Mouse (Mus musculus) lung, postnatal 0 days (tissue): ENCODE measurements at regions not wholly inside any gene's neighbourhood (a gene's known extent, or its start where the extent isn't known, plus 50 kb on each side); places are given as distances from the start of the nearest gene placed in this dataset.

ENCODE experiments used
- ATAC-seq: fragments of 200-750 bp; cut with Nextera tagmentation; 2 replicates; pipeline ENCODE4 v1.8.0; 2017; ENCODE audit warnings: moderate library complexity
- DNase-seq: peaks from one replicate; pipeline ENCODE4 v3.0.0-alpha.2; 2016; ENCODE audit warnings: low spot score
- H3K27ac ChIP-seq: fragments of 300-500 bp; sonication (generic); 2 replicates; pipeline ENCODE4 v1.5.1; 2014; ENCODE audit warnings: antibody characterized with exemption, mild to moderate bottlenecking, low read length, mixed read lengths
- H3K27me3 ChIP-seq: fragments of 300-500 bp; sonication (generic); replicated peaks from 2 replicates; pipeline ENCODE4 v1.6.1; 2014; ENCODE audit warnings: low read length, mixed read lengths; ENCODE audit not compliant: insufficient read depth
- H3K36me3 ChIP-seq: fragments of 300-500 bp; sonication (generic); 2 replicates; pipeline ENCODE4 v1.6.1; 2014; ENCODE audit warnings: low read length, mixed read lengths; ENCODE audit not compliant: insufficient read depth
- H3K4me1 ChIP-seq: fragments of 300-500 bp; sonication (generic); 2 replicates; pipeline ENCODE4 v1.6.1; 2014; ENCODE audit warnings: antibody characterized with exemption, low read depth, low read length, mixed read lengths; ENCODE audit not compliant: insufficient read depth
- H3K4me2 ChIP-seq: fragments of 300-500 bp; sonication (generic); replicated peaks from 2 replicates; pipeline ENCODE4 v1.6.1; 2014; ENCODE audit warnings: low read depth, mild to moderate bottlenecking, low read length, moderate library complexity, mixed read lengths
- H3K4me3 ChIP-seq: fragments of 300-500 bp; sonication (generic); 2 replicates; pipeline ENCODE4 v1.5.1; 2014; ENCODE audit warnings: low read depth, low read length
- H3K9ac ChIP-seq: fragments of 300-500 bp; sonication (generic); replicated peaks from 2 replicates; pipeline ENCODE4 v1.6.1; 2014; ENCODE audit warnings: low read depth, mild to moderate bottlenecking
- H3K9me3 ChIP-seq: fragments of 300-500 bp; sonication (generic); 2 replicates; pipeline ENCODE4 v1.6.1; 2016; ENCODE audit warnings: low read length, mixed read lengths
- CTCF ChIP-seq: IDR thresholded peaks from 2 replicates; pipeline ENCODE4 v1.5.1; 2016; ENCODE audit warnings: antibody characterized with exemption, mild to moderate bottlenecking
- EP300 ChIP-seq: IDR thresholded peaks from 2 replicates; pipeline ENCODE4 v1.6.1; 2016; ENCODE audit warnings: antibody characterized with exemption, mild to moderate bottlenecking, control low read depth
- WGBS: fragments of 180-500 bp; shearing (Covaris S2); extraction: QIAGEN DNeasy Blood & Tissue Kit; methylation state at CpG from one replicate; pipeline ENCODE4 v1.1.7; 2014; 5-methylcytosine and 5-hydroxymethylcytosine counted together

- Histone ChIP-seq H3K36me3 (no peaks in the 10 kb centered on the region), H3K4me3 (no peak overlapping the region), H3K4me1 (no peaks in the 10 kb centered on the region), H3K27me3 (no peaks in the 10 kb centered on the region), H3K27ac (no peak overlapping the region), H3K9me3 (no peaks in the 10 kb centered on the region), H3K4me2 (no peak overlapping the region), H3K9ac (no peak overlapping the region)
- TF ChIP-seq EP300 = peak; percentile 68
- TF ChIP-seq CTCF = no peak
- no peak for ATAC-seq
- WGBS = 58% methylated on average over 1 of the region's 1 CpGs
- DNase-seq = peak; percentile 67
These were observed 291.5 kb downstream of the Tshz3 start for GRCm38 (mm10) chr7:36989380-36989779.

- 64% methylated on average over 5 of the region's 5 CpGs for WGBS
- H3K4me1 ChIP-seq = no peaks in the 10 kb centered on the region
- DNase-seq = peak; percentile 42
These were observed 306.7 kb downstream of the Tshz3 start for GRCm38 (mm10) chr7:37004601-37005000.

GRCm38 (mm10) chr7:37005701-37006100 lies 307.8 kb downstream of the Tshz3 start:
- no peaks in the 10 kb centered on the region for H3K36me3 ChIP-seq
- H3K4me2 ChIP-seq = no peak overlapping the region
- H3K4me1 ChIP-seq = no peaks in the 10 kb centered on the region
- no peak overlapping the region for H3K4me3 ChIP-seq
- no peaks in the 10 kb centered on the region for H3K9me3 ChIP-seq
- DNase-seq = no peak
- TF ChIP-seq CTCF (peak; percentile 20; the same call in 1 of the 2 replicates), EP300 (no peak)
- no peaks in the 10 kb centered on the region for H3K27me3 ChIP-seq
- 91% methylated on average over 2 of the region's 2 CpGs for WGBS
- no peak for ATAC-seq
- H3K27ac ChIP-seq = no peak overlapping the region
- H3K9ac ChIP-seq = no peak overlapping the region

More at GRCm38 (mm10) chr7:37004601-37005000, 306.7 kb downstream of the Tshz3 start:
- Histone ChIP-seq H3K4me2 (no peak overlapping the region), H3K9ac (no peak overlapping the region), H3K36me3 (no peaks in the 10 kb centered on the region), H3K4me3 (no peak overlapping the region), H3K27me3 (no peaks in the 10 kb centered on the region), H3K9me3 (no peaks in the 10 kb centered on the region), H3K27ac (no peak overlapping the region)
- ATAC-seq = no peak
- no peak for TF ChIP-seq CTCF
- TF ChIP-seq EP300 = no peak

GRCm38 (mm10) chr7:37006921-37007320 lies 309.0 kb downstream of the Tshz3 start:
- ATAC-seq (no peak), DNase-seq (peak; percentile 28)
- no peaks in the 10 kb centered on the region for H3K36me3 ChIP-seq
- no peaks in the 10 kb centered on the region for H3K27me3 ChIP-seq
- no peaks in the 10 kb centered on the region for H3K4me1 ChIP-seq
- no peak overlapping the region for H3K4me3 ChIP-seq
- H3K4me2 ChIP-seq = no peak overlapping the region
- TF ChIP-seq CTCF (no peak), EP300 (no peak)
- no peaks in the 10 kb centered on the region for H3K9me3 ChIP-seq
- no peak overlapping the region for H3K27ac ChIP-seq
- no peak overlapping the region for H3K9ac ChIP-seq
- WGBS = 56% methylated on average over 10 of the region's 10 CpGs

GRCm38 (mm10) chr7:37011180-37011754 lies 313.3 kb downstream of the Tshz3 start:
- H3K4me2 ChIP-seq = no peak overlapping the region
- H3K27me3 ChIP-seq = no peaks in the 10 kb centered on the region
- DNase-seq (peak; percentile 43), ATAC-seq (peak; percentile 61)
- no peaks in the 10 kb centered on the region for H3K9me3 ChIP-seq
- WGBS = 31% methylated on average over 6 of the region's 6 CpGs
- no peak overlapping the region for H3K9ac ChIP-seq
- H3K27ac ChIP-seq = peak overlapping the region; percentile 32; the same call in 1 of the 2 replicates
- H3K4me3 ChIP-seq = no peak overlapping the region
- TF ChIP-seq EP300 = peak; percentile 51
- no peak for TF ChIP-seq CTCF
- H3K4me1 ChIP-seq = no peaks in the 10 kb centered on the region
- H3K36me3 ChIP-seq = no peaks in the 10 kb centered on the region

- Histone ChIP-seq H3K4me1 (no peaks in the 10 kb centered on the region), H3K4me3 (no peak overlapping the region), H3K36me3 (no peaks in the 10 kb centered on the region), H3K27ac (no peak overlapping the region), H3K9me3 (no peaks in the 10 kb centered on the region), H3K27me3 (no peaks in the 10 kb centered on the region), H3K9ac (no peak overlapping the region), H3K4me2 (no peak overlapping the region)
- ATAC-seq = no peak
- DNase-seq = peak; percentile 41
- WGBS = 18% methylated on average over 3 of the region's 3 CpGs
- TF ChIP-seq CTCF (peak; percentile 19; the same call in 1 of the 2 replicates), EP300 (no peak)
These were observed 322.2 kb downstream of the Tshz3 start for GRCm38 (mm10) chr7:37020078-37020477.
